Mouse (Mus musculus): ENCODE measurements around the gene Ephb2.

DNA sequence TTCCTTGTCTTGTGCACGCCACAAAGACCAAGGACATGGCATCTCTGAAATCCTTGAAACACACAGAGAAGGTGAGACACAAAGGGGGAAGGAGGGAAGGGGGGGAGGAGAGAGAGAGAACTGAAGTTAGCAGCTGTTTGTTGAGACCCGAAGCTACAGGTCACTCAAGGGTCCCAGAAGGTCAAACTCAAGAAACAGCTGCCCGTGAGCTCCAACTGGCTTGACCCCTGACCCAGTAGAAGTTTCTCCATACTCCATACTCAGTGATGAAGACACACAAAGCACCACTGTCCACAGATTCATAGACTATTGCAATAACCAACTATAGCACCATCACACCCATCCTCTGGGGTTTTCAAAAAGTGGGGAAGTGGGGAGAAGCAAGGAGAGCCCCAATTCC, 113.9 kb downstream of the Ephb2 start:
- no peak for TF ChIP-seq CTCF (IDR thresholded peaks at IDR 0.05; ENCODE audit: low read depth)
- TF ChIP-seq EP300 (optimal IDR thresholded peaks at IDR 0.05): no peak
